Mouse (Mus musculus): ENCODE measurements around the gene Cox8b.

The Cox8b gene

GRCm38 (mm10) chr7:140900220-140900619, at the start of gene Cox8b:
TSS of gene Cox8b (minus strand) at chr7:140900446.
- no peak for DNase-seq

- no peak for DNase-seq
Measured at GRCm38 (mm10) chr7:140949255-140949654, 49.0 kb upstream of the Cox8b start.

DNA sequence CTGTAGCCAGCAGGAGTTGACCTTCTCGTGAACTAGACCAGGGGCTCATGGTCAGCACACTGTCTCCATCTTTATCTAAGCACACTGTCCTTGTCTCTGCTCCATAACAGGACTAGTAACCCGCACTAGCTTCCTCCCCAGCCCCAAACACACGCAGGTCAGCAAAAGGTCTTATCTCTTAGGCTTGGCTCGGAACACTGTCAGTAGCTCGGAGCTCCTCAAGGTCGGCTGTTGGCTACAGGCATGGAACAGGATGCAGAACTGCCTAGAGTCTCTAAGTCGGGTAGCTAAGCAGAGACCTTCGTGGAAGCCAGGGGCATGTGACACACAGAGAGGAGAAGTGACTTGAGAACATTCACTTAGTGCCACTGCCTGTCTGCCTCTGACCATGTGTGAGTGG, 47.9 kb upstream of the Cox8b start:
- DNase-seq: no peak

DNA sequence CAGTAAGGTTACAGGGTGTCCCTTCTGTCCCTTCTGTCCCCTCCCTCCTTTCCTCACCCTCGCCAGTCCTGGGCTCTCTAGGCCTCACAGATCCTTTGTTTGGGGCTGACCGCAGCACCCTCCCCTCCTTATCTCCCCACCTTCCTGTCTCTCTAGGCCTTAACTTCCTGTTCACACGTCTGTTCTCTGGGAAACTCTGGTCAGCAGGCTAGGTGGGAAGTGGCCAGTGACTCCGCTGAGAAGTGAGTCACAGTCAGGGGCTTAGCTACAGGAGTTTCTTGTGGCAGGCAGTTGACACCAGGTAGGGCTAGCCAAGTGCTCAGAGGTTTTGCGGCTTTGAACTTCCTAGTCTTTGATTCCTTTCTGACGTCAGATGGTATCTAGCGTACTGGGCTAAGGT, 46.7 kb upstream of the Cox8b start:
- no peak for DNase-seq

GRCm38 (mm10) chr7:140946311-140946710, 46.1 kb upstream of the Cox8b start:
- DNase-seq: no peak

- no peak for DNase-seq
Measured at GRCm38 (mm10) chr7:140945247-140945646, 45.0 kb upstream of the Cox8b start.

DNA sequence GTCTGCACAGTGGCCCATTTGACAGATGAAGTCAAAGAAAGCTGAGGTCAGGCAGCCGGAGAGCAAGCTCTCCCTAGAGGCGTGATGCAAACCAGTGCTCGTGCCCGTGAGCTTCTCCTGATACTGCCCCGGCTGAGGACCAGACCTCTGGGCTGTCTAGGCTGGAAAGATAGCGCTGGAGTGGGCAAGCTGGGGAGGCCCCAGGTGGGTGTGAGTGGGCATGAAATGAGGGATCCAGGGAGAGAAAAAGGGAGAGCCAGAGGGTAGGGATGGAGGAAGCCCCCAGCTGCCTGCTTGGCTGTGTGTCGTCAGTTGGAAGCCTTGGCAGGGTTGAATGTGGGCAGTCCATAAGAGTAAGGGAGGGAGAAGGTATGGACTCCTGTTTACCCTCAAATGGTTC, 44.0 kb upstream of the Cox8b start:
- DNase-seq: no peak

GRCm38 (mm10) chr7:140943356-140943755, 43.1 kb upstream of the Cox8b start:
- no peak for DNase-seq

DNA sequence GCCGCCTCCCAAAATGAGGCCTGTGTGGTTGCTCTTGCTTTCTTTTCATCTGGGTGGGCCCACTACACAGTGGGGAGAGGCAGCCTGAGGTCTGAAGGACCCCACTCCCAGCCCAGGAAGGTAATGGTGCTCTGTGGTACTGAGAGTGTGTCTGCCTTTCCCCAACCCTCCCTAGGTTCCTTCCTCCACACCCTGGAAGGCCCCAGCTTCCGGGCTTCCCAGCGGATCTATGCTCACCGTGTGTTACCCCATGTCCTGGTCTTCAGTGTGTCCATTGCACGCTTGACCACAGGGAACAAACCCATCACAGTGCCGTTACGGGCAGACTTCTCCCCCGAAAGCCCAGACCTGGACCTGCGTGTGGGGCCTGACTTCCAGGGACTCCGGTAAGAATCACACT, 42.6 kb upstream of the Cox8b start:
- DNase-seq: no peak

- DNase-seq: no peak
Measured at GRCm38 (mm10) chr7:140942341-140942740, 42.1 kb upstream of the Cox8b start.

DNA sequence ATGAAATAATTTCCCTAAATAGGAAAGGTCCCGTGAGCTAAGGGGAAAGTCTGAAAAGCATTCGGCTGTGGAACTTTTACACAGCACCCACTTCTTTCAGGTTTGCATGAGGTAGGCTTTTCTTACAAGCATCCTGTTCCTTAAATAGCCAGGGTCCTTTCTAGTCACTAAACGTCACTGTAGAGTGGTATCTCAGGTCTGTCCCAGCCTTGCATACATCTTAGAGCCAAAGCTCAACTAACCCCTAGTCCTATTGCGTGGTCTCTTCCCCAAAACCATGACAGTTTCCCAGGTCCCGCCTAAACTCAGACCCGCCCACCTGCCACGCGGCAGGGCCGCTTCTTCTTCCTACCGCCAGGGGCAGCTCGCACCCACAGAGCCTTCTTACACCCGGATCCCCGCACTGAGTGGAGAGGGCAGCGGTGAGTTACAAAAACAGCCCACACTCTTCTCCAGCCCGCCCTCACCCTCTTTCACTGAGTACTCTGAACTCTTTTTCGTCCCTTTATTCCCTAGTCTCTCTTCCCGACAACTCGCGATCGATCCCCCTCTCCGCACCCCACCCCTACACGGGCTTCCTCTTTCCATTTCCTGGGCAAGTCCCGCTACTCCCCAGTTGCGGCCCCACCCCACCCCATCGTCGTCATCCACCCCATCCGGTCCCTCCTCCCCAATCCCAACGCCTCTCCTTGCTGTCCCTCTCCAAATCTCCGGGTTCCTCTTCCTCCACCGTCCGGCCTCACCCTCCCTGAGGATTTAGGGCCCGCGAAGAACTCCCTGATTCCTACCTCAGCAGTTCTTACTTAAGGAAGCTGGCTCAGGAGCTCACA, 41.2 kb upstream of the Cox8b start, which contains the start of gene Pgghg:
Pgghg (plus strand) TSS at position 170 of the 830 bp plus-strand sequence.
- DNase-seq: peak; percentile 41

DNA sequence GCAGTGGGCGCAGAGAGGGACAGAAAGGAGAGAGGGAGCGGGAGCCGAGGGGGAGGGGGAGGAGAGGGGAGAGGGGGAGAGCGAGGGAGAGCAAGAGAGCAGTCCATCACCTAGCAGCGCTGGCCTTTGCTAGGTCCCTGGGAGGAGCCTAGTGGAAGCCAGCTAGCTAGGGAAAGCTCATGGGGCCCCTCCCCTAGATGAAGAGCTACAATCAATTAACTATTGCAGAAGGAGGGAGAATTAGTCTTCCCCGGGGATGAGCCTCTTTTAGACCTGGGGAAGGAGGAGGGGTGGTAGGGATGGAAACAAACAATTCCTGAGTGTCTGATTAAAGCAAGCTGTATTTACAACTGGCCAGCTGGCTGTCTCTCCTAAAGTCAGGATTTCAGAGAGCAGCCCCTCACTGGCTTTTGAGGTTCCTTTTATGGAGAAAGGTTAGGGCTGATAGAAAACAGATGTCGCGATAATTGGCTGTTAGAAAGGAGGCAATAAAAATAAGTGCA, 39.5 kb upstream of the Cox8b start:
- no peak for DNase-seq

- DNase-seq: no peak
Measured at GRCm38 (mm10) chr7:140938896-140939295, 38.6 kb upstream of the Cox8b start.

DNA sequence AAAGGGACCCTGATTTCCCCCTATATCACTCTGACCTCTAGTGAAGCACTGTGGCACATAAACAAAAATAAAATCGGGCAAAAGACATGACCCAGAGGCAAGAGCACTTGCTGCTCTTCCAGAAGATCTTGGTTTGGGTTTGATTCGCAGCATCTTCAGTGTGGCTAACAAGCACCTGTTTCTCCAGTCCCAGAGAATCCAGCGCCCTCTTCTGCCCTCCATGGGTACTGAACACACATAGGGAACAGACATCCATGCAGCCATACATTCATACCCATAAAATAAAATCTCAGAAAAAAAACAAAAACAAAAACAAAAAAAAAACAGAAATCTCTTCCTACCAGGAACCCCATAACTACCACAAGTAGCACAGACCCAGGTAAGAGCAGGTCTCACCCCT, 38.2 kb upstream of the Cox8b start:
- no peak for DNase-seq

DNA sequence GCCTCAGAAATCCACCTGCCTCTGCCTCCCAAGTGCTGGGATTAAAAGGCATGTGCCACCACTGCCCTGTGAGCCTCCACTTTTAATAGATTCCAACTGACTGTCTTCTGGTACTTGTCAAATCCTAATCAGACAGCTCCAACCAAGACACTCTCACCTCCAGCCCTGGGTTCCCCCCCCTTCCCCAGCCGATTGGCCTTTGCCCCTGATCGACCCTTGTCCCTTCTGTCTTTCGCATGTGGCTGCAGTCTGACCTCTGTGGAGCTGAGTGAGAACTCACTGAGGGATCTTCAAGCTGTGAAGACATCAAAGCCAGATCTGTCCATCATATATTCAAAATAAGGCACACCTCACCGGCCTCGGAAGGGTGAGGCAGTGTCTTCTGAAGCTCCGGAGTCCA, 26.9 kb upstream of the Cox8b start:
- no peak for DNase-seq

DNA sequence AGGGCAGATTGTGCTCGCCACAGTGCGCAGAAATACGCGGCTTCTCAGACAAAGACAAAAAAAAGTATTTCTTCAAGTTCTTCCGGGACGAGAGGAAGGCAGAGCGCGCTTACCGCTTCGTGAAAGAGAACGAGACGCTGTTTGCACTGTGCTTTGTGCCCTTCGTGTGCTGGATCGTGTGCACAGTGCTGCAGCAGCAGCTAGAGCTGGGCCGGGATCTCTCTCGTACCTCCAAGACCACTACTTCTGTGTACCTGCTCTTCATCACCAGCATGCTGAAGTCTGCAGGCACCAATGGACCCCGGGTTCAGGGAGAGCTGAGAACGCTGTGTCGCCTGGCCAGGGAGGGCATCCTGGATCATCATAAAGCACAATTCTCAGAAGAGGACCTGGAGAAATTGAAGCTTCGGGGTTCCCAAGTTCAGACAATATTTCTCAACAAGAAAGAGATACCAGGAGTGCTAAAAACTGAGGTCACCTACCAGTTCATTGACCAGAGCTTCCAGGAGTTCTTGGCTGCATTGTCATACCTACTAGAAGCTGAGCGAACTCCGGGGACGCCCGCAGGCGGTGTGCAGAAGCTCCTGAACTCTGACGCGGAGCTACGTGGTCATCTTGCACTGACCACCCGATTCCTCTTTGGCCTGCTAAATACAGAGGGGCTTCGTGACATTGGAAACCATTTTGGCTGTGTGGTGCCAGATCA, 23.0 kb upstream of the Cox8b start:
- no peak for DNase-seq

DNA sequence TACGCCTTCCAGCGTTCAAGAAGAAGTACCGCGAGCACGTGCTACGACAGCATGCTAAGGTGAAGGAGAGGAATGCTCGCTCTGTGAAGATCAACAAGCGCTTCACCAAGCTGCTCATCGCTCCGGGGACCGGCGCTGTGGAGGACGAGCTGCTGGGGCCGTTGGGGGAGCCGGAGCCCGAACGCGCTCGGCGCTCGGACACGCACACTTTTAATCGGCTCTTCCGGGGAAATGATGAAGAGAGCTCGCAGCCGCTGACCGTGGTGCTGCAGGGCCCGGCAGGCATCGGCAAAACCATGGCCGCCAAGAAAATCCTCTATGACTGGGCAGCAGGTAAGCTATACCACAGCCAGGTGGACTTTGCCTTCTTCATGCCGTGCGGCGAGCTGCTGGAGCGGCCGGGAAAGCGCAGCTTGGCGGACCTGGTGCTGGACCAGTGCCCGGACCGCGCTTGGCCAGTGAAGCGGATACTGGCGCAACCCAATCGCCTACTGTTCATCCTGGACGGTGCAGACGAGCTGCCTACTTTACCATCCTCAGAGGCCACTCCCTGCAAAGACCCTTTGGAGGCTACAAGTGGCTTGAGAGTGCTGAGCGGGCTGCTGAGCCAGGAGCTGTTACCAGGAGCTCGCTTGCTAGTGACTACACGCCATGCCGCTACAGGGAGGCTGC, 22.3 kb upstream of the Cox8b start:
- peak; percentile 81 for DNase-seq

DNA sequence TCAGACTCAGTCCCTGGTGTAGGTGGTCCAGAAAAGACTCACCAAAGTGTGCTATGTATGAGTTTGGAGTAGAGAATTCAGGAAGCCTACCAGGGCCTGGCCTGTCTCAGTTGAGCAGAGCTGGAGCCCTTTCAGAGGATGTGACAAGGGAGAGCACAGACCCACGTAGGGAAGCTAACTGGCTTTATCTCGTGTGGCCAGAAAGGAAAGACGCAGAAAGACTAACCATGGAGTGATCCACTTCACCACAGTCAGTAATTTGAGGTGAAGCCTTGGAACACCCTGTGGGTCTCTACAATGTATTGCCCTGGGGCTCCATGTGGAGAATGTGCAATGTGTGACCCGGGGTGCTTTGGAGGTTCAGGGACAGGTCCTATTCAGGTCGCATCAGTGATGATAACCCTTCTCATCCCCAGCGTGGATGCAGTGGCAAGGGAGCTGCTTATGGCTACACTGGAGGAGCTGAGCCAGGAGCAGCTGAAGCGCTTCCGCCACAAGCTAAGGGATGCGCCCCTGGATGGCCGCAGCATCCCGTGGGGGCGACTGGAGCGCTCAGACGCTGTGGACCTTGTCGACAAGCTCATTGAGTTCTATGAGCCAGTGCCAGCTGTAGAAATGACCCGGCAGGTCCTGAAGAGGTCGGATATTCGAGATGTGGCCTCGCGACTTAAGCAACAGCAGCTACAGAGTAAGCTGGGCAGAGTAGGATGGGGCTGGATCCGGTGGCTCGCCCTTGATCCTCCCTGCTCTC, 21.2 kb upstream of the Cox8b start:
- no peak for DNase-seq

DNA sequence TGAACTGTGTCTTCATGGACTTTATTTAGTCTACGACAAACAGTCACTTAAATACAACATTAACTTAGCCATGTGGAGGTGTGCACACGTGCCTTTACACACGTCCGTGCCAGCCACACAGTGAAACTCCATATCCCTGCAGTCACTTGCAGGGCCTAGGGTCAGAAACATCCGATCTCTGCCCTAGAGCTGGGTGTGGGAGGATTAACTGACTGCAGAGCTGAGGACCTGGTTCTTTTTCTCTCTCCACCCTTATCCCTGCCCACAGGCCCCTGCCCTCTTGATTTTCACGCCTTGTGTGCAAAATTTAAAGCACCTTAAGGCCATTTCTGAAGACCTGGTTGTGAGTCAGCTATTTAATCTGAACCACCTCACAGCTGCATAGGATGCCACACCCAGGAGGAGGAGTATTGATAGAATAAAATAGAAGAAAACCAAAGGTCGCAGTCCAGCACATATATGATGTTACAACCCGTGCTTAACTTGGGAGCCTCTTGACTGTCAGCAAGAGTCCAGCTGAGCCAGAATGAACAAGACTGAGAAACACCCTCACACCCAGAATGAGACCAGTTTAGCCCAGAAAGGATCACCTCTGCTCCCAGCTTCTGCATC, 20.3 kb upstream of the Cox8b start, which contains the start of gene Nlrp6:
Nlrp6 (plus strand) TSS at position 485 of the 612 bp plus-strand sequence.
- DNase-seq: no peak

DNA sequence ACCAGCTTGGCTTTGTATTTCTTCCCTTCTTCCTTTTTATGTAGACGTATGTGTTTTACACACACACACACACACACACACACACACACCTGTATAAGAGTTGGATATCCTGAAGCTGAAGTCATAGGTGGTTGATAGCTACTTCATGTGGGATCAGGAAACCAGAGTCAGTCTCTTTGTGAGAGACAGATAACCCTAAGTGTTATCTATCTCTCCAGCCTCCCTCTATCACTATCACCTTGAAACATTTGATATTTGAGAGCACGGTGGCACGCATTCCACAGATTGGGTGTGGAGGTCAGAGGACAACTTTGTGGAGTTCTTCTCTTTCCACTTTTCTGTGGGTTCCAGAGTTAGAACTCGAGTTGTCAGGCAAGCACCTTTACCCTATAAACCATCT, 19.7 kb upstream of the Cox8b start:
- no peak for DNase-seq

DNA sequence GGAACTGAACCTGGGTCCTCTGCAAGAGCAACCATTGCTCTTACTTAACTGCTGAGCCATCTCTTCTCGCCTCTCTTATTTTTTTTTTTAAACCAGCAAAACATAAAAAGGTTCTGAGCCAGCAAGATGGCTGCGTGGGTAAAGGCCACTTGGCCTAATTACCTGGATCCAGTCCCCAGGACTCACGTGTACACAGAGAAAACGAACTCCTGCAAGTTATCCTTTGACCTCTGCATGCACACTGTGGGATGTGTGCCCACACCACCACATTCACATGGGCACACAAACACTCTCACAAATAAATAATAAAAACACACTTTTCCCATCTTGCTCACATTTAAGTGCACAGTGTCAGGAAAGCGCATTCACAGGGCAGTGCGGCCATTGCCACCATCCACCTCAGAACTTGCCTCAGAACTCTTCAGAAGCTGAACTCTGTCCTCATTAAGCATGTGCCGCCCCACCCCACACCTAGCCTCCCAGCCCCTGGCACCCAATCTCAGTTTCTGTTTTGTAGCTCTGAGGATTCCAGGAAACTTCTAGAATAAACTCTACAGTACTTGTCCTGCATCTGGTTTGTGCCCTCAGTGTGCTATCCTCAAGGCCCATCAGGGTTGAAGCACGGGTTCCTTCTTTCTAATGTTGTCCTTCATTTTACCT, 13.9 kb upstream of the Cox8b start:
- DNase-seq: no peak

Data from cerebellum, adult 9-10 months (tissue).